Mouse (Mus musculus): ENCODE results near the gene Mtg1. TPM values are rescaled to one million over a fixed set of nuclear protein-coding genes. Genes with fewer than 3 reads are reported as not detected.
A peak's percentile ranks its signal among the peaks of the same experiment; 100 is the strongest.

The Mtg1 gene
- polyA plus RNA-seq, 1 experiment from 2014 or later, result 20.7 TPM

- no peak overlapping the region for H3K4me3 ChIP-seq (ENCODE audit: low read depth, low read length)
- H3K36me3 ChIP-seq (ENCODE audit: insufficient read depth, low read length), result no peaks in the 10 kb centered on the region
Observed at GRCm38 (mm10) chr7:140184206-140184605, 46.8 kb downstream of the Mtg1 start.

GRCm38 (mm10) chr7:140186646-140187620 is 49.6 kb downstream of the Mtg1 start:
- 65% methylated on average over 18 of the region's 18 CpGs for WGBS
- no peaks in the 10 kb centered on the region for H3K9me3 ChIP-seq (ENCODE audit: low read length)
- DNase-seq (ENCODE audit: low spot score) (peak; percentile 14), ATAC-seq (no peak)
- H3K4me1 ChIP-seq (ENCODE audit: insufficient read depth, low read depth, low read length), result no peaks in the 10 kb centered on the region
- no peak overlapping the region for H3K4me3 ChIP-seq (ENCODE audit: low read depth, low read length)
- H3K9ac ChIP-seq (replicated peaks; ENCODE audit: low read depth), result no peak overlapping the region
- H3K36me3 ChIP-seq (ENCODE audit: insufficient read depth, low read length), result no peaks in the 10 kb centered on the region
- TF ChIP-seq EP300 (IDR thresholded peaks at IDR 0.05) (no peak), CTCF (IDR thresholded peaks at IDR 0.05) (peak; percentile 16; the same call in 1 of the 2 replicates)
- H3K27ac ChIP-seq (ENCODE audit: low read length), result no peak overlapping the region
- H3K4me2 ChIP-seq (replicated peaks; ENCODE audit: low read depth, low read length), result no peak overlapping the region
- H3K27me3 ChIP-seq (replicated peaks; ENCODE audit: insufficient read depth, low read length), result no peaks in the 10 kb centered on the region

More at GRCm38 (mm10) chr7:140184206-140184605, 46.8 kb downstream of the Mtg1 start:
- WGBS, result 75% methylated on average over 4 of the region's 4 CpGs
- Histone ChIP-seq H3K27ac (ENCODE audit: low read length) (no peak overlapping the region), H3K9me3 (ENCODE audit: low read length) (no peaks in the 10 kb centered on the region), H3K4me2 (replicated peaks; ENCODE audit: low read depth, low read length) (no peak overlapping the region), H3K9ac (replicated peaks; ENCODE audit: low read depth) (no peak overlapping the region), H3K4me1 (ENCODE audit: insufficient read depth, low read depth, low read length) (no peaks in the 10 kb centered on the region), H3K27me3 (replicated peaks; ENCODE audit: insufficient read depth, low read length) (no peaks in the 10 kb centered on the region)
- TF ChIP-seq EP300 (IDR thresholded peaks at IDR 0.05) (no peak), CTCF (IDR thresholded peaks at IDR 0.05) (no peak)
- ATAC-seq, result no peak
- DNase-seq (ENCODE audit: low spot score), result no peak

GRCm38 (mm10) chr7:140187721-140188390 is 50.5 kb downstream of the Mtg1 start:
- Histone ChIP-seq H3K9ac (replicated peaks; ENCODE audit: low read depth) (no peak overlapping the region), H3K4me2 (replicated peaks; ENCODE audit: low read depth, low read length) (no peak overlapping the region), H3K4me1 (ENCODE audit: insufficient read depth, low read depth, low read length) (no peaks in the 10 kb centered on the region), H3K27ac (ENCODE audit: low read length) (no peak overlapping the region), H3K36me3 (ENCODE audit: insufficient read depth, low read length) (no peaks in the 10 kb centered on the region), H3K27me3 (replicated peaks; ENCODE audit: insufficient read depth, low read length) (no peaks in the 10 kb centered on the region), H3K9me3 (ENCODE audit: low read length) (no peaks in the 10 kb centered on the region), H3K4me3 (ENCODE audit: low read depth, low read length) (no peak overlapping the region)
- 76% methylated on average over 7 of the region's 7 CpGs for WGBS
- ATAC-seq (no peak), DNase-seq (ENCODE audit: low spot score) (no peak)
- TF ChIP-seq CTCF (IDR thresholded peaks at IDR 0.05) (no peak), EP300 (IDR thresholded peaks at IDR 0.05) (no peak)

GRCm38 (mm10) chr7:140188391-140189328 is 51.3 kb downstream of the Mtg1 start:
- peak; percentile 60 for TF ChIP-seq CTCF (IDR thresholded peaks at IDR 0.05)
- TF ChIP-seq EP300 (IDR thresholded peaks at IDR 0.05), result no peak
- DNase-seq (ENCODE audit: low spot score) (peak; percentile 27), ATAC-seq (no peak)
- Histone ChIP-seq H3K4me3 (ENCODE audit: low read depth, low read length) (no peak overlapping the region), H3K27me3 (replicated peaks; ENCODE audit: insufficient read depth, low read length) (no peaks in the 10 kb centered on the region), H3K9me3 (ENCODE audit: low read length) (no peaks in the 10 kb centered on the region), H3K4me1 (ENCODE audit: insufficient read depth, low read depth, low read length) (no peaks in the 10 kb centered on the region), H3K27ac (ENCODE audit: low read length) (no peak overlapping the region), H3K9ac (replicated peaks; ENCODE audit: low read depth) (no peak overlapping the region), H3K36me3 (ENCODE audit: insufficient read depth, low read length) (no peaks in the 10 kb centered on the region), H3K4me2 (replicated peaks; ENCODE audit: low read depth, low read length) (no peak overlapping the region)
- 47% methylated on average over 4 of the region's 4 CpGs for whole genome bisulfite sequencing

- TF ChIP-seq CTCF (IDR thresholded peaks at IDR 0.05) (no peak), EP300 (IDR thresholded peaks at IDR 0.05) (no peak)
- WGBS, result 59% methylated on average over 1 of the region's 1 CpGs
- no peak for ATAC-seq
Observed at GRCm38 (mm10) chr7:140190435-140190834, 53.1 kb downstream of the Mtg1 start.

More at GRCm38 (mm10) chr7:140190435-140190834, 53.1 kb downstream of the Mtg1 start:
- Histone ChIP-seq H3K9me3 (ENCODE audit: low read length) (no peaks in the 10 kb centered on the region), H3K4me1 (ENCODE audit: insufficient read depth, low read depth, low read length) (no peaks in the 10 kb centered on the region), H3K27me3 (replicated peaks; ENCODE audit: insufficient read depth, low read length) (no peaks in the 10 kb centered on the region), H3K9ac (replicated peaks; ENCODE audit: low read depth) (no peak overlapping the region), H3K36me3 (ENCODE audit: insufficient read depth, low read length) (no peaks in the 10 kb centered on the region), H3K4me2 (replicated peaks; ENCODE audit: low read depth, low read length) (no peak overlapping the region), H3K4me3 (ENCODE audit: low read depth, low read length) (no peak overlapping the region), H3K27ac (ENCODE audit: low read length) (no peak overlapping the region)
- no peak for DNase-seq (ENCODE audit: low spot score)
